Mouse (Mus musculus) liver, adult (tissue): ENCODE measurements at regions not wholly inside any gene's neighbourhood (a gene's known extent, or its start where the extent isn't known, plus 50 kb on each side); places are given as distances from the start of the nearest gene placed in this dataset.

Experiments
- GATA4 ChIP-seq: IDR thresholded peaks from 2 replicates; pipeline ENCODE4 v1.6.1; 2014; ENCODE audit warnings: mild to moderate bottlenecking, low read length; ENCODE audit not compliant: insufficient replicate concordance

DNA sequence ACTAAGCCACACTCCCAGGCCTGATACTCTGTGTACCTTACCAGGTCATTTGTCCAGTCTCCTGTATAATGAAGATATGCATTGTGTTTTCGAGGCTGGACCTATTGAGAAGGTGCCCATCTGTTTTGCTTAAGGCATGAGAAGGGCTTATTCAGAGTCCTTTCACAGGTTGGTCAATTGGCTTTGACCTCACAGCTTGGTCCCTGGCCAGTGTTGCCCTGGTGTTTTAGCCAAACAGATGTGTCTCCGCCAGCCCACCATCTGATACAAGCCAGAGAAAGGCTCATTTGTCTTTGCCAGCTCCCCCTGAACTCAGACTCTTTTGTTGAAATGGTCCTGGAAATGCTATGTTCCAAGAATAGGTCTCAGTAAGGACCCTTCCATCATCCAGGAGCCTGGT, 308.2 kb downstream of the Fut8 start:
- no peak for TF ChIP-seq GATA4

- no peak for TF ChIP-seq GATA4
These were observed 330.4 kb downstream of the Fut8 start for GRCm38 (mm10) chr12:77568286-77568685.

GRCm38 (mm10) chr12:77570501-77570900, 332.6 kb downstream of the Fut8 start:
- no peak for TF ChIP-seq GATA4

DNA sequence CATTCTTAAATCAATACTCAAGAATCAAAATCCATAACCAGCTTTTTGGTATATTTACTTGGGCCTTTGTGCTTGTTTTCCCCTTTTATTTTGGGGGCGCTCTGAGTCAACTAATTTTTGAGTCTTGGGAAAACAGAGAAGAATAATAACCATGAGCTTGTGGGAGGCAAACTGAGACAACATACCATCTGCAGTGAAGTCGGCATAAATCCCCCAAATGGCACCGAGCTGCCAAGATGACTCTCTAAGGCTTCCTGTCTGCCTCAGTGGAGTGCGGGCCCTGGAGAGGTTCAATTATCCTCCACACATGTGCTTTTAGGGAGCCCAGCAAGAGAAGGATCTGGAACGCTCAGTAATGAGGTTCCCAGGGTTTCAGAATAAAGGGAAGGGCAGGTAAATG, 333.1 kb downstream of the Fut8 start:
- no peak for TF ChIP-seq GATA4

DNA sequence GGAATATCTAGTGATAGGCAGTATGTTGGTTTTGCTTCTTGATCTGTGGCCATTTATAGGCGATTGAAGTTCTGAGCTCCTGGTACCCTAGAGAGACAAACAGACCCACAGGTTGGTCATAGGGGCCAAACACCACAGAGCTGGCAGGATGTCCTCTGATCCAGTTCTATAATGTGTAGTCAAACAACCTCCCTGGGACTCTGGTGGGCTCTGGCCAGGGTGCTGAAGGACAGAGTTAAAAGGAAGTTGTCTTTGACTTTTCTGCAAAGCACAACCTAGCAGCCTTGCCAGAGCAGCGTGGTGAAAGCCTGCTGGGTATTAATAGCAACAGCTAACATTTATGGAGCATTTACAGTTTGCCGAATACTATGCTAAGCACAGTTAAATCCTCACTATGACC, 337.1 kb downstream of the Fut8 start:
- no peak for TF ChIP-seq GATA4

DNA sequence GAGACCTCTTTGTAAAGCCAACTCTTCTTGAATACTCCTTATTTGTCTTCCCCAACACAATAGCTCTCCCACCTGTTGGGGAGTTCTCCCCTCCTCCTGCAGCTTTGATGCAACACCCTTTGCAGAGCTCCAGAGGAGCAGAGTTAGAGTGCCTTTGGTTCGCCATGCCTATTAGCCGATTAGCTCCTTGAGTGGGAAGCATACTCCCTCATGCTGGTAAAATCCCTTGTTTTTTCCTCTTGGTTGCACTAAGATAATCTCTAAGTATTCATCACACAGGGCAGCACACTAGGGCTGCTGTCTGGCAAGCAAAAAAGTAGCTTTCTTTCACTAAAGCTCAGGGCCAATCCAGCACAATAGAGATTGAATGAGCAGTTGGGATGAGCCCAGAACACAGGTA, 350.4 kb downstream of the Fut8 start:
- TF ChIP-seq GATA4, result no peak

GRCm38 (mm10) chr12:77589416-77589815, 351.5 kb downstream of the Fut8 start:
- TF ChIP-seq GATA4, result no peak

DNA sequence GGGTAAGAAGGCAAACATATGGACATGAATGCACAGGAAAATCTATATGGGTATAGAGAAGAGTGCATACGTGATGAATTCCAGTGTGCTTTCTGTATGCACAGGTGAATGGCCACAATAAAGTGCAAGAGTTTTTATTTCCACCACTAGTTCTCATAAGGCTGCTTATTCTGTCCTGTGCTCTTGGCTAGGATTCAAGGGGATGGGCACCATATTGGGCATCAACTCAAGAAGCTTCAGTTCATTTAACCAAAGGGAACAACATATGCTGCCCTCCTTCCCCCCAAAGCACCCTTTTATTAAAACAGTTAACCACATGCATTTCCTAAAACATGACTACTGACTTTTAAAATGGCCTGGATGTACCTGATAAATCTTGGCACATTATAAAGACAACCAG, 356.2 kb downstream of the Fut8 start:
- no peak for TF ChIP-seq GATA4

DNA sequence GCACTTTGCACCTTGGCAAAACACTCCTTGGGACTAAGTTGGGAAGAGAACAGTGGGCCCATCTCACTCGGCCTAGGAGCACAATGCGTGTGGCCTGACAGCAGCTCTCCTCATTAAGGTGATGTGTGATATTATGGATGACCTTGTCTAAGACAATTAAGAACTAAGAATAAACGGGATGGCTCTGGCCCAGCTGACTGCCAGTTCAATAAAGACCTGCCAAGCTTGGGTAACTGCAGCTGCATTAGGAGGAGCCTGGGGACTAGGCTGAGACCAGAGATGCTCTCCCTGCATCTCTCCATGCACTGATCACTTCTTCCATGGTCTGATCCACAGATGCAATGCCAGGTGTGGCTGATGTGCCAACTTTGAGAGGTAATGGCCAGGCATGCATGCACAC, 356.7 kb downstream of the Fut8 start:
- TF ChIP-seq GATA4, result no peak

DNA sequence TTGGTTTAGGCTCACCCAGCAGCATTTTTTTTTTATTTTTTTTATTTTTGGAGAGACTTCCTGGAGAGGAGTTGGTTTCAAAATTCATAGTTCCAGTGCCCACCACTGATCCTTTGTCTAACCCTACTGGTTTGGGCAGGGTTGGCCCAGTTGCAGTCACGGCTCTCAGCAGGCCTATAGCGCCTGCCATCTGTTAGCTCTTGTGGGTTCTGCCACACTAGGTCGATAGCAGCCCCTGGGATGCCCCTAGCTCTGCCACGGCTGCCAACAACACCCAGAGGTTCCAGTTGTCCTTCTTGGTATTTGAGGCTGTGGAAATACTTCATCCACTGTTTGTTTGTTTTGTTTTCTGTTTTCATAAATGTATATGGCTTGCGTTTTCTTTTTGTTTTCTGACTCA, 357.9 kb downstream of the Fut8 start:
- no peak for TF ChIP-seq GATA4

DNA sequence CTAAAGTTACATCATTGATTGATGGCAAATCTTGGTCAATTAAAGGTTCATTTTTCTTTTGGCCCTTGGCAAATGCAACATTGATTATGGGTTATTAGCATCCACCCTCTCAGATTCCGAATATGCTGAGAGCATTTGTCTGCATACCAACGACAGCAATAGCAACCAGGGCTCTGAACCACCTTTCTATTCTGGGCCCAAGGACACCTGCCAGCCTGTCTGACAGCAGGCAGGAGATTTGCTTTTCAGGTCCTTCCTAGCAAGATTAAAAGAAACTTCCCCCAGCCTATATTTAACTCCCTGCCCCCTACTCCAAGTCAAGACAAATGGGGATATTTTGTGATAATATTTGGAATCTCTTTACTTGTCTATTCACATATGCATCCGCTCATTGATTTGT, 358.8 kb downstream of the Fut8 start:
- no peak for TF ChIP-seq GATA4

- TF ChIP-seq GATA4, result no peak
These were observed 359.9 kb downstream of the Fut8 start for GRCm38 (mm10) chr12:77597627-77598333.

GRCm38 (mm10) chr12:77598334-77598715, 360.4 kb downstream of the Fut8 start:
- TF ChIP-seq GATA4, result no peak

- TF ChIP-seq GATA4, result no peak
These were observed 361.5 kb downstream of the Fut8 start for GRCm38 (mm10) chr12:77599391-77599790.

DNA sequence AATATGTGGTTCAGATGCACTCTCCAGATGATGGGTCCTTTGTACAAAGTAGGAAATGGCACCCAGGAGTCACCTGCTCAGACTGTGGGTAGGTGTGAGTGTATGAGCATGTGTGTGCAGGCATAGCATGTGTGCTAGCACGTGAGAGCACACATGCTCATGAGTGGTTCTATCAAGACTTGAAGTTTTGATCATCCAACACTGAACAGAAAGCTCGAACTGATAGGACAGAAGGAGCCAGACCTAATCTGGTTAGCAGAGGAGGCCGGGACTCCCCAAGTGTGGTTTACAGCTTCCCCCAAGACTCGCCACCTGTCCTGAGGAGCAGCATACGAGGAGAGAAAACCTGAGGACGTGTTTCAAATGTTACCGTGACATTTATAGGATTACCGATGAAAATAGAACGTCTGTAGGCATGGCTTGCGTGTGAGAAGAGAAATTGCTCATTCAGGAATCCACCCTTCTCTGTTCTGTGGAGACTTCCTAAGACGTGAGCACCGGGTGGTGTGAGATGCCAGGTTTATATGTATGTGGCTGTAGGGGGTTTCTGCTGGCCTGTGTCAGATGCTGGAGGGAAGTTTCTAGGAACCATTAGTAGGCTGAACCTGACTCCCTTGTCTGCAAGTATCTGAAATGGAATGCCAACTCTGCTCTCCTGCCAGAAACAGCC, 366.0 kb downstream of the Fut8 start:
- TF ChIP-seq GATA4, result no peak

DNA sequence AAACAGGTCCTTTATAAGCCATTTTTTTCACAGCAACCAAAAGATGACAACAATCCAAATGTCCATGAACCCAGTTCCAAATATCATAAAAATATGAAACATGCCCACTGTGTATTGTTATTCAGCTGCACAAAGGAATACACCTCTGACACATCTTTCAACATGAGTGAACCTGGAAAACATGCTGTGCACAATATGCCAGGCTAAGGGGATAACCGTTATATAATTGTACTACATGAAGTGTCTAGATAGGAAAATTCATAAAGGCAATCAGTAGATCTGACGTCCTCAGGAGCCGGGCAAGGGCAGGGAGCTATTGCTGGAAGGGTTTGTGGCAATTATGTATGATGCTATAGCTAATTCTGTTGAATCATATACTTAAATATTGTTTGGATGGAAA, 379.6 kb downstream of the Fut8 start:
- no peak for TF ChIP-seq GATA4

- no peak for TF ChIP-seq GATA4
These were observed 384.3 kb downstream of the Fut8 start for GRCm38 (mm10) chr12:77622243-77622642.

DNA sequence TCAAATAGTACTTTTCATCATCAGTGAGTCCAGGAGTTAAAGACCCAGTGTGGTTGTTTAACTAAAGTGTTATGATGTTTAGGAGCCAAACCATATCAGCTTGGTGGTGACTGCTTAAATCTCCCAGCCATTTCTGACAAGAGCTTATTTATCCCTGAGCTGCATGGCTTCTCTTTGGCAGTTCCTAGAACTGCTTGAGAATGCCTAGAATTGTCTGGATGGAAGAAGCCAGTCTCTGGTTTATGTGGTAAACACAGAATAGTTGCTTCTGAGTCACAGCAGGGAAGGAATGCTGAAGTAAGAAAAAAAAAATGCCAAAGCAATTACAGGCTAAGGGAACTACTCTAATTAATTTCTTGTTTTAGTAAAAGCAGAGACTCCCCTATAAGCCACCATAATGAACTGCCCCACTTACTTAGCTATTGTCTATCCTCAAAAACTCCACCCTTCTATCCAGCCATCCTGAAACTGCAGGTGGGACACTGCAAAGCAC, 390.5 kb downstream of the Fut8 start:
- TF ChIP-seq GATA4, result no peak
